Mouse (Mus musculus) thymus, postnatal 25 days (tissue): ENCODE measurements around the gene Wdsub1.
A peak's percentile ranks its signal among the peaks of the same experiment; 100 is the strongest.

ENCODE experiments used
- DNase-seq: peaks from one replicate; pipeline ENCODE4 v3.0.0; 2022

Wdsub1 gene

GRCm38 (mm10) chr2:59841189-59841939 lies 41.0 kb downstream of the Wdsub1 start:
- DNase-seq, result no peak

GRCm38 (mm10) chr2:59840191-59840590 lies 42.2 kb downstream of the Wdsub1 start:
- DNase-seq, result no peak

- no peak for DNase-seq
Measured at GRCm38 (mm10) chr2:59839755-59840154, 42.6 kb downstream of the Wdsub1 start.

GRCm38 (mm10) chr2:59838825-59839224 lies 43.6 kb downstream of the Wdsub1 start:
- DNase-seq, result no peak

- no peak for DNase-seq
Measured at GRCm38 (mm10) chr2:59831831-59832230, 50.6 kb downstream of the Wdsub1 start.

- no peak for DNase-seq
Measured at GRCm38 (mm10) chr2:59830940-59831339, 51.5 kb downstream of the Wdsub1 start.

- no peak for DNase-seq
Measured at GRCm38 (mm10) chr2:59830151-59830550, 52.2 kb downstream of the Wdsub1 start.

- DNase-seq, result no peak
Measured at GRCm38 (mm10) chr2:59829718-59830117, 52.7 kb downstream of the Wdsub1 start.

- peak; percentile 50 for DNase-seq
Measured at GRCm38 (mm10) chr2:59828777-59829508, 53.4 kb downstream of the Wdsub1 start.

- no peak for DNase-seq
Measured at GRCm38 (mm10) chr2:59828103-59828655, 54.2 kb downstream of the Wdsub1 start.

- DNase-seq, result no peak
Measured at GRCm38 (mm10) chr2:59825380-59825779, 57.0 kb downstream of the Wdsub1 start.

GRCm38 (mm10) chr2:59824289-59824688 lies 58.1 kb downstream of the Wdsub1 start:
- no peak for DNase-seq

GRCm38 (mm10) chr2:59821044-59821443 lies 61.3 kb downstream of the Wdsub1 start:
- DNase-seq, result no peak

GRCm38 (mm10) chr2:59820088-59820487 lies 62.3 kb downstream of the Wdsub1 start:
- no peak for DNase-seq

GRCm38 (mm10) chr2:59819415-59819814 lies 63.0 kb downstream of the Wdsub1 start:
- no peak for DNase-seq

GRCm38 (mm10) chr2:59818663-59819062 lies 63.7 kb downstream of the Wdsub1 start:
- DNase-seq, result no peak

GRCm38 (mm10) chr2:59814997-59815396 lies 67.4 kb downstream of the Wdsub1 start:
- DNase-seq, result no peak

- no peak for DNase-seq
Measured at GRCm38 (mm10) chr2:59813457-59813856, 68.9 kb downstream of the Wdsub1 start.

GRCm38 (mm10) chr2:59812641-59813040 lies 69.8 kb downstream of the Wdsub1 start:
- DNase-seq, result no peak

- no peak for DNase-seq
Measured at GRCm38 (mm10) chr2:59811247-59811646, 71.1 kb downstream of the Wdsub1 start.

- DNase-seq, result no peak
Measured at GRCm38 (mm10) chr2:59810039-59810438, 72.4 kb downstream of the Wdsub1 start.

GRCm38 (mm10) chr2:59808608-59809007 lies 73.8 kb downstream of the Wdsub1 start:
- no peak for DNase-seq

GRCm38 (mm10) chr2:59806038-59806437 lies 76.4 kb downstream of the Wdsub1 start:
- no peak for DNase-seq

GRCm38 (mm10) chr2:59805595-59805994 lies 76.8 kb downstream of the Wdsub1 start:
- no peak for DNase-seq
